Mouse (Mus musculus) cerebellum, adult 2 months (tissue): ENCODE data around the gene Gm28051.

Experiments
- CTCF ChIP-seq: fragments of 200-500 bp; IDR thresholded peaks from 2 replicates; pipeline ENCODE4 v1.5.1; 2011; ENCODE audit warnings: low read depth, mild to moderate bottlenecking, control low read depth, low read length, moderate library complexity, borderline replicate concordance; ENCODE audit not compliant: insufficient read depth
- POLR2A ChIP-seq: fragments of 200-500 bp; IDR thresholded peaks from 2 replicates; pipeline ENCODE4 v1.6.1; 2011; ENCODE audit warnings: low read length, control low read depth, borderline replicate concordance; ENCODE audit not compliant: insufficient read depth

DNA sequence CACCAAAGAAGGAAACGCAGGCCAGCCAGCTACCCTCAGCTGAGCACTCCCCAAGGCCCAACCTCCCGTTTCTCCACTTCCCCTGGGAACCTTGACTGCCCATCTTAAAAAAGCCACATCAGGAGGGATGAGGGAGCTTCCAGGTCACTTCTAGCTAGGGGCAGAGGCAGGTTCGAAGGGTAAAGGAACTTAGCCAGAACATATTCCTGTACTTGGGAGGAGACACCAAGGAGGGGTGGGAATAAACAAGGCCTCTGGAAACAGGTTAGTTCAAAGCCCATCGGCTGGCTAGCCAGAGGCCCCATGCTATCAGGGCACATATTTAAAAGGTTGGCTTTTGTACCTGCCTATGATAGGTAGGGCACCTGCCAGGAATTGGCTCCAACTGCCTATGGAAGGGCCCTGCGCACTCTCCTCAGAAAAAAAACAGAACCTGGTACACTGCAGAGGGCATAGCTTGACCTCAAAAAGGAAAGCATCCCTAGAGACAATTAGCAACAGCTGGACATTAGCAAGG, 55.8 kb downstream of the Gm28051 start:
- TF ChIP-seq CTCF (no peak), POLR2A (no peak)
